Mouse (Mus musculus): ENCODE measurements around the gene Pcbp2.

Gene Pcbp2

GRCm38 (mm10) chr15:102526111-102527002 is 56.0 kb downstream of the Pcbp2 start:
- no peak for DNase-seq (ENCODE audit: low spot score in 2 of 2)

- DNase-seq (ENCODE audit: low spot score in 2 of 2), result no peak
Measured at GRCm38 (mm10) chr15:102527936-102528335, 57.6 kb downstream of the Pcbp2 start.

GRCm38 (mm10) chr15:102528396-102528795 is 58.1 kb downstream of the Pcbp2 start:
- no peak for DNase-seq (ENCODE audit: low spot score in 2 of 2)

- DNase-seq (ENCODE audit: low spot score in 2 of 2), result no peak
Measured at GRCm38 (mm10) chr15:102530566-102530965, 60.2 kb downstream of the Pcbp2 start.

GRCm38 (mm10) chr15:102531586-102531985 is 61.2 kb downstream of the Pcbp2 start:
- DNase-seq (ENCODE audit: low spot score in 2 of 2), result no peak

- DNase-seq (ENCODE audit: low spot score in 2 of 2), result no peak
Measured at GRCm38 (mm10) chr15:102532106-102532900, 62.0 kb downstream of the Pcbp2 start.

- no peak for DNase-seq (ENCODE audit: low spot score in 2 of 2)
Measured at GRCm38 (mm10) chr15:102533926-102534325, 63.6 kb downstream of the Pcbp2 start.

- no peak for DNase-seq (ENCODE audit: low spot score in 2 of 2)
Measured at GRCm38 (mm10) chr15:102544801-102545200, 74.5 kb downstream of the Pcbp2 start.

GRCm38 (mm10) chr15:102546246-102546645 is 75.9 kb downstream of the Pcbp2 start:
- DNase-seq (ENCODE audit: low spot score in 2 of 2), result no peak

- peak; percentile 62 to 80 for DNase-seq (ENCODE audit: low spot score in 2 of 2)
Measured at GRCm38 (mm10) chr15:102546677-102547427, 76.5 kb downstream of the Pcbp2 start.

GRCm38 (mm10) chr15:102547478-102547877 is 77.1 kb downstream of the Pcbp2 start:
- DNase-seq (ENCODE audit: low spot score in 2 of 2), result peak; percentile 42 to 48

Data from heart, adult 9 months (tissue).